Mouse (Mus musculus): ENCODE measurements around the gene Adamts9.
A peak's percentile ranks its signal among the peaks of the same experiment; 100 is the strongest.

Adamts9 gene

GRCm38 (mm10) chr6:92804254-92804971 is 138.9 kb downstream of the Adamts9 start:
- DNase-seq (ENCODE audit: low spot score), result no peak

GRCm38 (mm10) chr6:92803213-92803612 is 140.1 kb downstream of the Adamts9 start:
- no peak for DNase-seq (ENCODE audit: low spot score)

GRCm38 (mm10) chr6:92802421-92802820 is 140.9 kb downstream of the Adamts9 start:
- DNase-seq (ENCODE audit: low spot score), result no peak

GRCm38 (mm10) chr6:92801462-92801861 is 141.8 kb downstream of the Adamts9 start:
- no peak for DNase-seq (ENCODE audit: low spot score)

GRCm38 (mm10) chr6:92793804-92794203 is 149.5 kb downstream of the Adamts9 start:
- DNase-seq (ENCODE audit: low spot score), result no peak

- peak; percentile 87 for DNase-seq (ENCODE audit: low spot score)
Measured at GRCm38 (mm10) chr6:92787376-92787712, 155.9 kb downstream of the Adamts9 start.

- no peak for DNase-seq (ENCODE audit: low spot score)
Measured at GRCm38 (mm10) chr6:92786701-92787375, 156.5 kb downstream of the Adamts9 start.

GRCm38 (mm10) chr6:92784782-92785181 is 158.5 kb downstream of the Adamts9 start:
- DNase-seq (ENCODE audit: low spot score), result no peak

- no peak for DNase-seq (ENCODE audit: low spot score)
Measured at GRCm38 (mm10) chr6:92781446-92781845, 161.8 kb downstream of the Adamts9 start.

- no peak for DNase-seq (ENCODE audit: low spot score)
Measured at GRCm38 (mm10) chr6:92779935-92780205, 163.4 kb downstream of the Adamts9 start.

GRCm38 (mm10) chr6:92779140-92779934 is 164.0 kb downstream of the Adamts9 start:
- no peak for DNase-seq (ENCODE audit: low spot score)

GRCm38 (mm10) chr6:92776356-92776755 is 166.9 kb downstream of the Adamts9 start:
- no peak for DNase-seq (ENCODE audit: low spot score)

GRCm38 (mm10) chr6:92762372-92762771 is 180.9 kb downstream of the Adamts9 start:
- DNase-seq (ENCODE audit: low spot score), result no peak

GRCm38 (mm10) chr6:92759616-92760015 is 183.7 kb downstream of the Adamts9 start:
- no peak for DNase-seq (ENCODE audit: low spot score)

- DNase-seq (ENCODE audit: low spot score), result no peak
Measured at GRCm38 (mm10) chr6:92755826-92756225, 187.5 kb downstream of the Adamts9 start.

- no peak for DNase-seq (ENCODE audit: low spot score)
Measured at GRCm38 (mm10) chr6:92752737-92753136, 190.6 kb downstream of the Adamts9 start.

- no peak for DNase-seq (ENCODE audit: low spot score)
Measured at GRCm38 (mm10) chr6:92749420-92749819, 193.9 kb downstream of the Adamts9 start.

GRCm38 (mm10) chr6:92743605-92744004 is 199.7 kb downstream of the Adamts9 start:
- no peak for DNase-seq (ENCODE audit: low spot score)

- no peak for DNase-seq (ENCODE audit: low spot score)
Measured at GRCm38 (mm10) chr6:92737116-92737515, 206.2 kb downstream of the Adamts9 start.

- DNase-seq (ENCODE audit: low spot score), result no peak
Measured at GRCm38 (mm10) chr6:92733651-92734050, 209.6 kb downstream of the Adamts9 start.

GRCm38 (mm10) chr6:92728514-92728913 is 214.8 kb downstream of the Adamts9 start:
- DNase-seq (ENCODE audit: low spot score), result no peak

GRCm38 (mm10) chr6:92728084-92728483 is 215.2 kb downstream of the Adamts9 start:
- peak; percentile 76 for DNase-seq (ENCODE audit: low spot score)

GRCm38 (mm10) chr6:92727351-92727986 is 215.8 kb downstream of the Adamts9 start:
- no peak for DNase-seq (ENCODE audit: low spot score)

All from testis, postnatal 14 days (tissue).